8 mouse cellular contexts compared by ENCODE assay signal in the genomic region with DNA sequence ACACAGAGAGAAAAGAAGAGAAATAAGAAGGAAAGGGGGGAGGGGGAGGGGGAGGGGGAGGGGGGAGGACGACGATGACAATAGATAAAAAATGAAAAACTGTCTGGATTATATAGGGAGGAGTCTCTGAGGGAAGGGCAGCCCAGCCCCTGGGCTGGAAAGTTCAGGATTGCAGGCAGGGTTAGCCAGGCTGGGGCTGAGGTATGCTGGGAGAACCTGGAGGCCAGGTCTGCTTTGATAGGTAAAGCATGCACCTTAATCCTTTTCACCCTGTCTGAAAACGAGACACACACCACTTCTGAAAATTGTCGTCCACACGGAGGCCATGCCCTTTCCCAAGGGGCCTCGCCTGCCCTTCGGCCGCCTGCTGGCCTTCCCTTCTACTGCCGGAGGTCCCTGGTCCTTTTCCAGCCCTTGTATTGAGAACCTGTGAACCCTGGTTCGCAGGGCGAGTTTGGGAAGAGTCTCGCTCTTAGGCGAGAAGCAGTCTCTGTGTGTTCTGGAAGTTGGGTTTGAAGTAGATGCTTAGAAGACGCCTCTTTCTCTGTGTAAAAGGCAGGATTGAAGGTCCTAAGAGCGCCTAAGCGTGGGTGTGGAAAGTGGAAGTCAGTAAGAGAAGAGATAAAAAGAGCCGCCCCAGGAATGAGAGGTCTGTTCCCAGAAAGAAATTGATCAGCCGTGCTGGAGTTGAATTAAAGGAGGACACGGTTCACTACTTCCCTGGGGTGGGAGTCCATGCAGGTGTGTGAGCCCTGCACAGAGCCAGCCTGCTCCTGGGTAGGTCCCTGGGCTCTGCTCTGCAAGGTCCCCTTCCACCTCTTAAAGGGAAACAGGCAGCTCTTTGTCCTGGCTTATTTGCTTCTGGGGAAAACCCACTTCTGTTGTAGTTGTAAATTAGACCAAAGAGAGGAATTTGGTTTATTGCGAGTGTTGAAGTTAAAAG.
DNase-seq lines count a peak whose midpoint lies in the region; ATAC-seq and TF ChIP-seq lines count a peak whose summit lies in the region.

No protein-coding gene starts in this region.

- peak overlapping the region; percentile 10; the same call in 1 of the 2 replicates for H3K9ac ChIP-seq in kidney, embryonic 15.5 days
- H3K9ac ChIP-seq in embryonic facial prominence, embryonic 14.5 days (ENCODE audit: low read depth, low read length), result no peak overlapping the region
- H3K9ac ChIP-seq in intestine, postnatal 0 days (ENCODE audit: low read depth, low read length), result no peak overlapping the region
- H3K9ac ChIP-seq in midbrain, embryonic 16.5 days (ENCODE audit: low read depth, low read length), result no peak overlapping the region

- WGBS in kidney, embryonic 15.5 days, result 20% methylated on average over 20 of the region's 20 CpGs
- 37% methylated on average over 20 of the region's 20 CpGs for WGBS in embryonic facial prominence, embryonic 14.5 days
- 32% methylated on average over 20 of the region's 20 CpGs for WGBS in intestine, postnatal 0 days
- WGBS in midbrain, embryonic 16.5 days, result 31% methylated on average over 20 of the region's 20 CpGs

- H3K9me3 ChIP-seq in kidney, embryonic 15.5 days (replicated peaks), result no peaks in the 10 kb centered on the region
- no peaks in the 10 kb centered on the region for H3K9me3 ChIP-seq in embryonic facial prominence, embryonic 14.5 days (ENCODE audit: control insufficient read depth, low read length)
- H3K9me3 ChIP-seq in intestine, postnatal 0 days (ENCODE audit: control insufficient read depth), result no peaks in the 10 kb centered on the region
- H3K9me3 ChIP-seq in midbrain, embryonic 16.5 days (replicated peaks; ENCODE audit: control insufficient read depth, low read length, poor library complexity, severe bottlenecking), result no peaks in the 10 kb centered on the region

- peak; percentile 41 for TF ChIP-seq CTCF in intestine, postnatal 0 days (IDR thresholded peaks at IDR 0.05; ENCODE audit: low read depth)

- ATAC-seq in kidney, embryonic 15.5 days (replicated peaks; ENCODE audit: low FRiP score), result peak; percentile 96
- ATAC-seq in embryonic facial prominence, embryonic 14.5 days (ENCODE audit: low read depth), result peak; percentile 64; the same call in 1 of the 2 replicates
- peak; percentile 73 for ATAC-seq in intestine, postnatal 0 days
- ATAC-seq in midbrain, embryonic 16.5 days, result peak; percentile 41; the same call in 1 of the 2 replicates

- H3K27ac ChIP-seq in kidney, embryonic 15.5 days, result peak overlapping the region; percentile 97
- H3K27ac ChIP-seq in embryonic facial prominence, embryonic 14.5 days (replicated peaks; ENCODE audit: low read depth, low read length), result peak overlapping the region; percentile 46; the same call in 1 of the 2 replicates
- no peak overlapping the region for H3K27ac ChIP-seq in intestine, postnatal 0 days (ENCODE audit: low read depth, low read length)
- H3K27ac ChIP-seq in midbrain, embryonic 16.5 days (ENCODE audit: low read length), result peak overlapping the region; percentile 48

- DNase-seq in kidney, adult 18-20 months, result no peak
- peak; percentile 61 for DNase-seq in embryonic facial prominence, embryonic 14.5 days (ENCODE audit: low spot score)
- DNase-seq in right cerebral cortex, postnatal 25 days, result no peak
- no peak for DNase-seq in left cerebral cortex, postnatal 10 days (ENCODE audit: extremely low spot score in 1 of 2, low spot score in 2 of 2)
- DNase-seq in frontal cortex, postnatal 25 days (ENCODE audit: low spot score in 2 of 2), result no peak

- intact Hi-C loops in left cerebral cortex, postnatal 10 days (cut with DNase I), result no loop called here

- H3K4me3 ChIP-seq in kidney, embryonic 15.5 days (replicated peaks), result no peak overlapping the region
- H3K4me3 ChIP-seq in embryonic facial prominence, embryonic 14.5 days (ENCODE audit: low read depth, low read length), result no peak overlapping the region
- H3K4me3 ChIP-seq in intestine, postnatal 0 days (ENCODE audit: low read depth, low read length), result peak overlapping the region; percentile 23
- no peak overlapping the region for H3K4me3 ChIP-seq in midbrain, embryonic 16.5 days (ENCODE audit: low read depth, low read length)

- no peaks in the 10 kb centered on the region for H3K27me3 ChIP-seq in kidney, embryonic 15.5 days
- H3K27me3 ChIP-seq in embryonic facial prominence, embryonic 14.5 days (replicated peaks; ENCODE audit: control insufficient read depth, insufficient read depth, low read length), result no peaks in the 10 kb centered on the region
- H3K27me3 ChIP-seq in intestine, postnatal 0 days (replicated peaks; ENCODE audit: control insufficient read depth, insufficient read depth, low read length), result no peaks in the 10 kb centered on the region
- H3K27me3 ChIP-seq in midbrain, embryonic 16.5 days (ENCODE audit: control insufficient read depth, insufficient read depth, low read depth, low read length), result no peaks in the 10 kb centered on the region

- peaks cover 5% of the 10 kb centered on the region; the same call in 1 of the 2 replicates for H3K36me3 ChIP-seq in kidney, embryonic 15.5 days
- no peaks in the 10 kb centered on the region for H3K36me3 ChIP-seq in embryonic facial prominence, embryonic 14.5 days (ENCODE audit: control insufficient read depth, insufficient read depth, low read length)
- no peaks in the 10 kb centered on the region for H3K36me3 ChIP-seq in intestine, postnatal 0 days (ENCODE audit: control insufficient read depth, insufficient read depth)
- no peaks in the 10 kb centered on the region for H3K36me3 ChIP-seq in midbrain, embryonic 16.5 days (ENCODE audit: control insufficient read depth, insufficient read depth, low read length)

- H3K4me2 ChIP-seq in kidney, embryonic 15.5 days, result peak overlapping the region; percentile 47
- no peak overlapping the region for H3K4me2 ChIP-seq in embryonic facial prominence, embryonic 14.5 days (ENCODE audit: low read depth, low read length)
- H3K4me2 ChIP-seq in intestine, postnatal 0 days (replicated peaks; ENCODE audit: low read depth), result peak overlapping the region; percentile 55
- no peak overlapping the region for H3K4me2 ChIP-seq in midbrain, embryonic 16.5 days (ENCODE audit: low read length)

- H3K4me1 ChIP-seq in kidney, embryonic 15.5 days, result peaks cover 81% of the 10 kb centered on the region
- peaks cover 15% of the 10 kb centered on the region for H3K4me1 ChIP-seq in embryonic facial prominence, embryonic 14.5 days (ENCODE audit: control insufficient read depth, insufficient read depth, low read length)
- no peaks in the 10 kb centered on the region for H3K4me1 ChIP-seq in intestine, postnatal 0 days (replicated peaks; ENCODE audit: control insufficient read depth, insufficient read depth, low read length)
- H3K4me1 ChIP-seq in midbrain, embryonic 16.5 days (ENCODE audit: control insufficient read depth, insufficient read depth, low read length), result peaks cover 12% of the 10 kb centered on the region

Comparison
In these comparisons a context has a peak if more than half of its experiments do, and no peak if none do; other contexts are left out.
1. ATAC-seq: peak in every context shown above with its lines; median percentile 96 in kidney, embryonic 15.5 days; 73 in intestine, postnatal 0 days; 64 in embryonic facial prominence, embryonic 14.5 days; 41 in midbrain, embryonic 16.5 days.
2. H3K4me2 ChIP-seq: peak in kidney, embryonic 15.5 days (single experiment) and intestine, postnatal 0 days (single experiment); none in embryonic facial prominence, embryonic 14.5 days (single experiment) and midbrain, embryonic 16.5 days (single experiment).